Mouse (Mus musculus) liver, postnatal 0 days (tissue): Measurements from ENCODE around the gene Wasl.

Experiments used
- CTCF ChIP-seq: sonication (generic); IDR thresholded peaks from 2 replicates; pipeline ENCODE4 v1.5.1; 2016; ENCODE audit warnings: antibody characterized with exemption, low read depth
- EP300 ChIP-seq: IDR thresholded peaks from 2 replicates; pipeline ENCODE4 v1.6.1; 2016; ENCODE audit warnings: antibody characterized with exemption, low read depth, mild to moderate bottlenecking

DNA sequence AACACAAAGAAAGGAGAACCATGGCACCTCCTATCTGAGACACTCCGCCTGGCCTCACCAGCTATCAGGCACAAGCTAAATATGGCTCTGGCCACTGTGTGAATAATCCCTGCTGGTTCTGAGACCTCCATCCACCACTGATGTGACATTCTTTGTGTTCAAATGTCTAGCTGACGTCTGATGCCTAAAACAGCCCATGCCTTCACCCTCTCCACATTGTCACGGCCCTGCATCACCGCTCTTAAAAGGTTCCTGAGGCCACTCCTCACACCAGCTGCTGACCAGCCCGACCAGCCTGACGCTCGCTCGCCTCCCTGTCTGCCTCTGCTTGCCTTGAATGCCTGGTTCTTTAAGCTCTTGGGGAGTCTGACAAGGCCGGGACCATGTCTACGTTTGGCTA, 67.3 kb downstream of the Wasl start, which contains the start of gene Lmod2:
- TF ChIP-seq CTCF (no peak), EP300 (no peak)
